Mouse (Mus musculus) myocyte (in vitro differentiated cells): ENCODE data around the gene Tacc2. TPM values are rescaled to one million over a fixed set of nuclear protein-coding genes. Genes with fewer than 3 reads are reported as not detected.
A peak's percentile ranks its signal among the peaks of the same experiment; 100 is the strongest.

Experiments used
- H3K27me3 ChIP-seq: one replicate; pipeline ENCODE4 v1.6.1; 2011; ENCODE audit not compliant: control insufficient read depth, insufficient read depth, insufficient read length
- H3K36me3 ChIP-seq: one replicate; pipeline ENCODE4 v1.6.1; 2011; ENCODE audit not compliant: control insufficient read depth, insufficient read depth
- H3K4me2 ChIP-seq: one replicate; pipeline ENCODE4 v1.6.1; 2011; ENCODE audit warnings: low read depth, control low read depth
- H3K4me3 ChIP-seq: one replicate; pipeline ENCODE4 v1.5.1; 2011; ENCODE audit warnings: mild to moderate bottlenecking, control low read depth, moderate library complexity
- H3K79me2 ChIP-seq: one replicate; pipeline ENCODE4 v1.6.1; 2011; ENCODE audit not compliant: control insufficient read depth, insufficient read depth
- H3ac ChIP-seq: one replicate; pipeline ENCODE4 v1.6.1; 2011; ENCODE audit not compliant: control insufficient read depth, insufficient read length
- CEBPB ChIP-seq: IDR thresholded peaks from 2 replicates; pipeline ENCODE4 v1.6.1; 2011; ENCODE audit warnings: mild to moderate bottlenecking, moderate library complexity; ENCODE audit not compliant: poor library complexity, insufficient read depth, severe bottlenecking
- E2F4 ChIP-seq: IDR thresholded peaks from one replicate; pipeline ENCODE4 v1.6.1; 2011; ENCODE audit warnings: mild to moderate bottlenecking, control low read depth, moderate library complexity; ENCODE audit not compliant: insufficient read depth
- MAX ChIP-seq: IDR thresholded peaks from one replicate; pipeline ENCODE4 v1.6.1; 2011; ENCODE audit warnings: low read depth, mild to moderate bottlenecking, control low read depth
- MYOD1 ChIP-seq, 3 experiments: IDR thresholded peaks; one replicate each; pipeline ENCODE4 v1.6.1; 2011; ENCODE audit warnings: control low read depth in 2 of 3, low read depth in 2 of 3, mild to moderate bottlenecking in 2 of 3, moderate library complexity in 1 of 3; ENCODE audit not compliant: insufficient read length in 2 of 3, control insufficient read depth in 1 of 3
- MYOG ChIP-seq, 3 experiments: IDR thresholded peaks; one replicate each; pipeline ENCODE4 v1.6.1; 2011; ENCODE audit warnings: control low read depth in 2 of 3, low read depth in 2 of 3, mild to moderate bottlenecking in 2 of 3; ENCODE audit not compliant: insufficient read length in 2 of 3, control insufficient read depth in 1 of 3, insufficient read depth in 1 of 3
- POLR2A ChIP-seq: IDR thresholded peaks from one replicate; pipeline ENCODE4 v1.6.1; 2011; ENCODE audit warnings: low read depth, mild to moderate bottlenecking, control low read depth, moderate library complexity; ENCODE audit not compliant: insufficient read length
- POLR2AphosphoS2 ChIP-seq: IDR thresholded peaks from one replicate; pipeline ENCODE4 v1.6.1; 2011; ENCODE audit warnings: low read depth, control low read depth; ENCODE audit not compliant: insufficient read length
- REST ChIP-seq: IDR thresholded peaks from one replicate; pipeline ENCODE4 v1.6.1; 2011; ENCODE audit warnings: mild to moderate bottlenecking, control low read depth, moderate library complexity; ENCODE audit not compliant: insufficient read depth, insufficient read length
- SRF ChIP-seq: IDR thresholded peaks from one replicate; pipeline ENCODE4 v1.6.1; 2011; ENCODE audit warnings: low read depth; ENCODE audit not compliant: control insufficient read depth, insufficient read length
- TCF12 ChIP-seq: IDR thresholded peaks from one replicate; pipeline ENCODE4 v1.6.1; 2011; ENCODE audit warnings: mild to moderate bottlenecking, control low read depth; ENCODE audit not compliant: poor library complexity, insufficient read depth, severe bottlenecking
- TCF3 ChIP-seq: IDR thresholded peaks from one replicate; pipeline ENCODE4 v1.6.1; 2011; ENCODE audit warnings: low read depth, control low read depth; ENCODE audit not compliant: insufficient read length
- USF1 ChIP-seq: IDR thresholded peaks from one replicate; pipeline ENCODE4 v1.6.1; 2011; ENCODE audit warnings: low read depth, mild to moderate bottlenecking, control low read depth, moderate library complexity
- polyA plus RNA-seq: library from polyadenylated mRNA; unstranded; fragments of >200 nt; fragmentation: generic; extraction: Trizol; gene quantifications from one replicate; pipeline ENCODE4 v1.2.1, GENCODE M21; 2012; ENCODE audit warnings: missing spikeins

Tacc2 gene
- polyA plus RNA-seq, 1 experiment, result 61.8 TPM

GRCm38 (mm10) chr7:130564596-130564995 is 12.6 kb upstream of the Tacc2 start:
- H3ac ChIP-seq, result no peak overlapping the region
- no peak overlapping the region for H3K4me3 ChIP-seq
- H3K79me2 ChIP-seq, result no peaks in the 10 kb centered on the region
- H3K27me3 ChIP-seq, result no peaks in the 10 kb centered on the region
- TF ChIP-seq POLR2AphosphoS2 (no peak), MAX (no peak), TCF3 (no peak), USF1 (no peak), MYOD1 (IDR thresholded peaks at IDR 0.05; ENCODE audit: control insufficient read depth in 1 of 3, insufficient read length in 2 of 3, low read depth in 2 of 3) (no peak)
- H3K4me2 ChIP-seq, result peak overlapping the region; percentile 16
- H3K36me3 ChIP-seq, result no peaks in the 10 kb centered on the region

- TF ChIP-seq MYOD1 (IDR thresholded peaks at IDR 0.05; ENCODE audit: control insufficient read depth in 1 of 3, insufficient read length in 2 of 3, low read depth in 2 of 3), result peak in 2 of 3 experiments; percentile 9 to 78
- peak in 2 of 3 experiments; percentile 23 to 62 for TF ChIP-seq MYOG (IDR thresholded peaks at IDR 0.05; ENCODE audit: control insufficient read depth in 1 of 3, insufficient read depth in 1 of 3, insufficient read length in 2 of 3, low read depth in 2 of 3)
- no peak for TF ChIP-seq TCF12
- Histone ChIP-seq H3ac (no peak overlapping the region), H3K4me3 (no peak overlapping the region), H3K27me3 (no peaks in the 10 kb centered on the region), H3K36me3 (no peaks in the 10 kb centered on the region), H3K4me2 (no peak overlapping the region), H3K79me2 (no peaks in the 10 kb centered on the region)
Observed at GRCm38 (mm10) chr7:130568783-130569436, 8.3 kb upstream of the Tacc2 start.

- H3ac ChIP-seq, result no peak overlapping the region
- TF ChIP-seq MAX (no peak), REST (no peak), POLR2AphosphoS2 (no peak), POLR2A (no peak), TCF12 (no peak), USF1 (no peak), MYOD1 (IDR thresholded peaks at IDR 0.05; ENCODE audit: control insufficient read depth in 1 of 3, insufficient read length in 2 of 3, low read depth in 2 of 3) (no peak)
- H3K27me3 ChIP-seq, result no peaks in the 10 kb centered on the region
- no peaks in the 10 kb centered on the region for H3K79me2 ChIP-seq
- H3K36me3 ChIP-seq, result no peaks in the 10 kb centered on the region
- H3K4me3 ChIP-seq, result no peak overlapping the region
- no peak overlapping the region for H3K4me2 ChIP-seq
Observed at GRCm38 (mm10) chr7:130570472-130570871, 6.8 kb upstream of the Tacc2 start.

GRCm38 (mm10) chr7:130572821-130573220 is 4.4 kb upstream of the Tacc2 start, which contains the start of gene Nsmce4a:
Nsmce4a (minus strand) TSS chr7:130573118.
- no peaks in the 10 kb centered on the region for H3K79me2 ChIP-seq
- TF ChIP-seq E2F4 (no peak), TCF12 (no peak), MYOG (IDR thresholded peaks at IDR 0.05; ENCODE audit: control insufficient read depth in 1 of 3, insufficient read depth in 1 of 3, insufficient read length in 2 of 3, low read depth in 2 of 3) (no peak), REST (no peak), MAX (no peak), TCF3 (no peak), SRF (no peak), POLR2AphosphoS2 (no peak), POLR2A (no peak), USF1 (no peak), MYOD1 (IDR thresholded peaks at IDR 0.05; ENCODE audit: control insufficient read depth in 1 of 3, insufficient read length in 2 of 3, low read depth in 2 of 3) (no peak), CEBPB (no peak)
- no peaks in the 10 kb centered on the region for H3K27me3 ChIP-seq
- H3K4me3 ChIP-seq, result no peak within 1 kb of the TSS
- H3K4me2 ChIP-seq, result no peak within 1 kb of the TSS
- H3ac ChIP-seq, result no peak within 1 kb of the TSS
- H3K36me3 ChIP-seq, result no peaks in the 10 kb centered on the region

- TF ChIP-seq USF1 (no peak), TCF12 (no peak), TCF3 (no peak), POLR2AphosphoS2 (no peak), MAX (no peak), MYOG (IDR thresholded peaks at IDR 0.05; ENCODE audit: control insufficient read depth in 1 of 3, insufficient read depth in 1 of 3, insufficient read length in 2 of 3, low read depth in 2 of 3) (no peak), REST (no peak)
- H3ac ChIP-seq, result no peak overlapping the region
- no peaks in the 10 kb centered on the region for H3K79me2 ChIP-seq
- no peak overlapping the region for H3K4me3 ChIP-seq
- H3K36me3 ChIP-seq, result no peaks in the 10 kb centered on the region
- no peaks in the 10 kb centered on the region for H3K27me3 ChIP-seq
- H3K4me2 ChIP-seq, result peak overlapping the region; percentile 76
Observed at GRCm38 (mm10) chr7:130573746-130574145, 3.5 kb upstream of the Tacc2 start.
